ENCODE assay signal across 12 mouse cellular contexts in genomic region chr1:162001328-162001727, GRCm38 (mm10). TPM values are rescaled to one million over a fixed set of nuclear protein-coding genes. Genes with fewer than 3 reads are reported as not detected.
DNase-seq lines count a peak whose midpoint lies in the region; ATAC-seq and TF ChIP-seq lines count a peak whose summit lies in the region.
"Had no signal": no experiment of that assay in that cellular context is flagged by ENCODE, and none has a peak within 500 bp of the region (broad histone marks: within the 10 kb centered on the region; RNA-seq: fewer than 3 reads in every experiment).

No protein-coding gene starts in this region.

- TF ChIP-seq POLR2A in cerebellum, adult 2 months (IDR thresholded peaks at IDR 0.05; ENCODE audit: borderline replicate concordance, insufficient read depth, low read length): no peak
- TF ChIP-seq POLR2A in kidney, adult 2 months (IDR thresholded peaks at IDR 0.05; ENCODE audit: low read depth, low read length): no peak

- H3K4me2 ChIP-seq in hindbrain, embryonic 12.5 days (replicated peaks): no peak overlapping the region
- no peak overlapping the region for H3K4me2 ChIP-seq in hindbrain, postnatal 0 days (ENCODE audit: low read depth, low read length)
- no peak overlapping the region for H3K4me2 ChIP-seq in embryonic facial prominence, embryonic 12.5 days (replicated peaks)
- H3K4me2 ChIP-seq in limb, embryonic 11.5 days (ENCODE audit: low read depth, severe bottlenecking): no peak overlapping the region

- H3K27ac ChIP-seq in hindbrain, embryonic 12.5 days: peak overlapping the region; percentile 74
- H3K27ac ChIP-seq in hindbrain, postnatal 0 days: no peak overlapping the region
- no peak overlapping the region for H3K27ac ChIP-seq in cerebellum, adult 2 months (ENCODE audit: insufficient read depth, low read length)
- H3K27ac ChIP-seq in embryonic facial prominence, embryonic 12.5 days: peak overlapping the region; percentile 97
- peak overlapping the region; percentile 98 for H3K27ac ChIP-seq in limb, embryonic 11.5 days (replicated peaks; ENCODE audit: low read depth, low read length)
- no peak overlapping the region for H3K27ac ChIP-seq in kidney, adult 2 months (ENCODE audit: insufficient read depth, low read depth, low read length)

- TF ChIP-seq CTCF in hindbrain, postnatal 0 days (IDR thresholded peaks at IDR 0.05; ENCODE audit: low read depth): no peak
- TF ChIP-seq CTCF in cerebellum, adult 2 months (IDR thresholded peaks at IDR 0.05; ENCODE audit: borderline replicate concordance, insufficient read depth, low read depth, low read length): no peak
- TF ChIP-seq CTCF in kidney, adult 2 months (conservative IDR thresholded peaks at IDR 0.05; ENCODE audit: insufficient read depth, insufficient read length, low read depth, low read length): no peak

- DNase-seq in hindbrain, postnatal 0 days (ENCODE audit: low spot score): no peak
- peak; percentile 44 to 56 for DNase-seq in cerebellum, adult 2 months
- DNase-seq in limb, embryonic 11.5 days (ENCODE audit: low spot score): peak; percentile 54
- DNase-seq in kidney, adult 2 months: no peak
- no peak for DNase-seq in embryo, embryonic 10 days (ENCODE audit: low spot score)
- no peak for DNase-seq in thymus, postnatal 0 days (ENCODE audit: low spot score)

- H3K9me3 ChIP-seq in hindbrain, embryonic 12.5 days (replicated peaks): no peaks in the 10 kb centered on the region
- H3K9me3 ChIP-seq in hindbrain, postnatal 0 days (ENCODE audit: low read length): no peaks in the 10 kb centered on the region
- H3K9me3 ChIP-seq in embryonic facial prominence, embryonic 12.5 days: no peaks in the 10 kb centered on the region
- H3K9me3 ChIP-seq in limb, embryonic 11.5 days (ENCODE audit: control insufficient read depth, low read length): no peaks in the 10 kb centered on the region

- ATAC-seq in hindbrain, embryonic 12.5 days (ENCODE audit: low FRiP score): no peak
- no peak for ATAC-seq in hindbrain, postnatal 0 days
- no peak for ATAC-seq in embryonic facial prominence, embryonic 12.5 days (ENCODE audit: insufficient number of reproducible peaks, insufficient read depth, low FRiP score, low TSS enrichment)
- ATAC-seq in limb, embryonic 11.5 days (ENCODE audit: insufficient number of reproducible peaks, low FRiP score, low TSS enrichment, low read depth): 0 out of 2 replicates have a peak, but pooled peaks have one; percentile 19

- H3K9ac ChIP-seq in hindbrain, embryonic 12.5 days: no peak overlapping the region
- no peak overlapping the region for H3K9ac ChIP-seq in hindbrain, postnatal 0 days (replicated peaks; ENCODE audit: low read length)
- no peak overlapping the region for H3K9ac ChIP-seq in embryonic facial prominence, embryonic 12.5 days
- peak overlapping the region; percentile 43; the same call in 1 of the 2 replicates for H3K9ac ChIP-seq in limb, embryonic 11.5 days (ENCODE audit: low read length)

- H3K36me3 ChIP-seq in hindbrain, embryonic 12.5 days: no peaks in the 10 kb centered on the region
- H3K36me3 ChIP-seq in hindbrain, postnatal 0 days (ENCODE audit: insufficient read depth, low read length): no peaks in the 10 kb centered on the region
- no peaks in the 10 kb centered on the region for H3K36me3 ChIP-seq in embryonic facial prominence, embryonic 12.5 days
- no peaks in the 10 kb centered on the region for H3K36me3 ChIP-seq in limb, embryonic 11.5 days (ENCODE audit: control insufficient read depth, insufficient read depth, low read length)
- no peaks in the 10 kb centered on the region for H3K36me3 ChIP-seq in kidney, adult 2 months (ENCODE audit: control insufficient read depth, insufficient read depth, low read length)

- H3K4me3 ChIP-seq in hindbrain, embryonic 12.5 days: no peak overlapping the region
- H3K4me3 ChIP-seq in hindbrain, postnatal 0 days (ENCODE audit: low read length): no peak overlapping the region
- no peak overlapping the region for H3K4me3 ChIP-seq in cerebellum, adult 2 months (replicated peaks; ENCODE audit: insufficient read depth, low read depth, low read length)
- H3K4me3 ChIP-seq in embryonic facial prominence, embryonic 12.5 days: no peak overlapping the region
- no peak overlapping the region for H3K4me3 ChIP-seq in limb, embryonic 11.5 days (ENCODE audit: low read depth, low read length)
- no peak overlapping the region for H3K4me3 ChIP-seq in kidney, adult 2 months (ENCODE audit: insufficient read depth, low read depth, low read length)

- no peaks in the 10 kb centered on the region for H3K27me3 ChIP-seq in hindbrain, embryonic 12.5 days
- H3K27me3 ChIP-seq in hindbrain, postnatal 0 days (ENCODE audit: insufficient read depth, low read length): no peaks in the 10 kb centered on the region
- H3K27me3 ChIP-seq in cerebellum, adult 2 months (ENCODE audit: control insufficient read depth, insufficient read depth, low read length): no peaks in the 10 kb centered on the region
- no peaks in the 10 kb centered on the region for H3K27me3 ChIP-seq in embryonic facial prominence, embryonic 12.5 days
- no peaks in the 10 kb centered on the region for H3K27me3 ChIP-seq in limb, embryonic 11.5 days (ENCODE audit: control insufficient read depth, insufficient read depth, low read length)
- no peaks in the 10 kb centered on the region for H3K27me3 ChIP-seq in kidney, adult 2 months (replicated peaks; ENCODE audit: control insufficient read depth, insufficient read depth, low read length)

- peaks cover 34% of the 10 kb centered on the region for H3K4me1 ChIP-seq in hindbrain, embryonic 12.5 days
- no peaks in the 10 kb centered on the region for H3K4me1 ChIP-seq in hindbrain, postnatal 0 days (ENCODE audit: insufficient read depth, low read length)
- H3K4me1 ChIP-seq in cerebellum, adult 2 months (ENCODE audit: control insufficient read depth, insufficient read depth, low read length): no peaks in the 10 kb centered on the region; the same call in 1 of the 2 replicates
- H3K4me1 ChIP-seq in embryonic facial prominence, embryonic 12.5 days: peaks cover 61% of the 10 kb centered on the region
- peaks cover 34% of the 10 kb centered on the region for H3K4me1 ChIP-seq in limb, embryonic 11.5 days (ENCODE audit: control insufficient read depth, insufficient read depth, low read length)
- peaks cover 7% of the 10 kb centered on the region; the same call in 1 of the 2 replicates for H3K4me1 ChIP-seq in kidney, adult 2 months (ENCODE audit: control insufficient read depth, insufficient read depth, low read length)

- 60% methylated on average over 8 of the region's 8 CpGs for WGBS in hindbrain, embryonic 12.5 days
- 61% methylated on average over 8 of the region's 8 CpGs for WGBS in hindbrain, postnatal 0 days
- 40% methylated on average over 8 of the region's 8 CpGs for WGBS in cerebellum, adult 2 months
- 44% methylated on average over 8 of the region's 8 CpGs for WGBS in embryonic facial prominence, embryonic 12.5 days
- WGBS in limb, embryonic 11.5 days: 40% methylated on average over 8 of the region's 8 CpGs
- WGBS in kidney, adult 2 months: 80% methylated on average over 8 of the region's 8 CpGs

RNA-seq across cellular contexts. Expression of gene 4930558K02Rik, which starts 21.9 kb away (rescaled TPM):
- polyA plus RNA-seq in hindbrain, embryonic 12.5 days (2016; fragmentation: Nextera tagmentation; extraction: Ambion mirVana): not detected in 2 replicates
- total RNA-seq in hindbrain, postnatal 0 days (2014; rRNA removed): not detected in 2 replicates
- polyA plus RNA-seq in hindbrain, postnatal 0 days (2015; fragmentation: Nextera tagmentation; extraction: Ambion mirVana): 0.19 and 0.35 TPM in 2 replicates
- polyA plus RNA-seq in cerebellum, adult 2 months (2012; rRNA removed): not detected in 2 replicates
- polyA plus RNA-seq in embryonic facial prominence, embryonic 12.5 days (2016; fragmentation: Nextera tagmentation; extraction: Ambion mirVana): not detected in 2 replicates
- polyA plus RNA-seq in limb, embryonic 11.5 days (2014; fragmentation: Nextera tagmentation; extraction: Ambion mirVana): not detected in 2 replicates
- not detected in 2 replicates for polyA plus RNA-seq in kidney, adult 2 months (2012; rRNA removed)
- polyA plus RNA-seq in thymus, postnatal 0 days (2015; fragmentation: Nextera tagmentation; extraction: Ambion mirVana): 0.13 and 0.40 TPM in 2 replicates
- total RNA-seq: layer of hippocampus, adult 18-20 months; liver, adult 2 months; megakaryocyte, adult 5-6 weeks; neutrophil, adult 5-6 weeks had no signal
- polyA plus RNA-seq: liver, adult 2 months had no signal

RNA-seq across cellular contexts. Expression of gene Pigc, which starts 32.3 kb away (rescaled TPM):
- 35.4 and 36.6 TPM in 2 replicates for polyA plus RNA-seq in hindbrain, embryonic 12.5 days (2016; fragmentation: Nextera tagmentation; extraction: Ambion mirVana)
- total RNA-seq in hindbrain, postnatal 0 days (2014; rRNA removed): 8.4 and 12.6 TPM in 2 replicates
- 24.1 and 26.1 TPM in 2 replicates for polyA plus RNA-seq in hindbrain, postnatal 0 days (2015; fragmentation: Nextera tagmentation; extraction: Ambion mirVana)
- 20.4 and 21.5 TPM in 2 replicates for polyA plus RNA-seq in cerebellum, adult 2 months (2012; rRNA removed)
- polyA plus RNA-seq in embryonic facial prominence, embryonic 12.5 days (2016; fragmentation: Nextera tagmentation; extraction: Ambion mirVana): 44.1 and 48.3 TPM in 2 replicates
- polyA plus RNA-seq in limb, embryonic 11.5 days (2014; fragmentation: Nextera tagmentation; extraction: Ambion mirVana): 46.6 and 49.8 TPM in 2 replicates
- polyA plus RNA-seq in kidney, adult 2 months (2012; rRNA removed): 15.6 and 16.6 TPM in 2 replicates
- 27.7 and 29.6 TPM in 2 replicates for polyA plus RNA-seq in thymus, postnatal 0 days (2015; fragmentation: Nextera tagmentation; extraction: Ambion mirVana)

Comparison
In these comparisons a context has a peak if more than half of its experiments do, and no peak if none do; other contexts are left out.
1. H3K27ac ChIP-seq: peak in hindbrain, embryonic 12.5 days (single experiment), embryonic facial prominence, embryonic 12.5 days (single experiment) and limb, embryonic 11.5 days (single experiment); none in hindbrain, postnatal 0 days (single experiment), cerebellum, adult 2 months (single experiment) and kidney, adult 2 months (single experiment).
2. DNase-seq: peak in cerebellum, adult 2 months (2 of 2) and limb, embryonic 11.5 days (single experiment); none in hindbrain, postnatal 0 days (single experiment), kidney, adult 2 months (single experiment), embryo, embryonic 10 days (single experiment) and thymus, postnatal 0 days (single experiment).